Mouse (Mus musculus) heart, embryonic 15.5 days (tissue): Measurements from ENCODE around the gene Pnpla3. TPM values are rescaled to one million over a fixed set of nuclear protein-coding genes. Genes with fewer than 3 reads are reported as not detected.

Experiments
- ATAC-seq: fragments of 200-750 bp; cut with Nextera tagmentation; replicated peaks from 2 replicates; pipeline ENCODE4 v1.8.0; 2017; ENCODE audit warnings: low read depth, moderate TSS enrichment; ENCODE audit not compliant: insufficient number of reproducible peaks, insufficient read depth, low FRiP score
- H3K27ac ChIP-seq: fragments of 300-500 bp; sonication (generic); 2 replicates; pipeline ENCODE4 v1.5.1; 2015; ENCODE audit warnings: mild to moderate bottlenecking, inconsistent platforms
- H3K27me3 ChIP-seq: fragments of 300-500 bp; sonication (generic); 2 replicates; pipeline ENCODE4 v1.6.1; 2015; ENCODE audit warnings: inconsistent platforms
- H3K36me3 ChIP-seq: fragments of 300-500 bp; sonication (generic); 2 replicates; pipeline ENCODE4 v1.6.1; 2015; ENCODE audit warnings: mild to moderate bottlenecking, inconsistent platforms
- H3K4me1 ChIP-seq: fragments of 300-500 bp; sonication (generic); replicated peaks from 2 replicates; pipeline ENCODE4 v1.6.1; 2015; ENCODE audit warnings: inconsistent platforms
- H3K4me2 ChIP-seq: fragments of 300-500 bp; sonication (generic); 2 replicates; pipeline ENCODE4 v1.6.1; 2015; ENCODE audit warnings: inconsistent platforms, mild to moderate bottlenecking, moderate library complexity
- H3K4me3 ChIP-seq: fragments of 300-500 bp; sonication (generic); 2 replicates; pipeline ENCODE4 v1.5.1; 2015; ENCODE audit warnings: mild to moderate bottlenecking, inconsistent platforms
- H3K9ac ChIP-seq: fragments of 300-500 bp; sonication (generic); 2 replicates; pipeline ENCODE4 v1.6.1; 2015; ENCODE audit warnings: mild to moderate bottlenecking, inconsistent platforms
- H3K9me3 ChIP-seq: fragments of 300-500 bp; sonication (generic); replicated peaks from 2 replicates; pipeline ENCODE4 v1.6.1; 2016; ENCODE audit warnings: inconsistent platforms
- WGBS: fragments of 180-500 bp; shearing (Covaris S2); methylation state at CpG from one replicate; pipeline ENCODE4 v1.1.7; 2015; ENCODE audit warnings: mixed read lengths; 5-methylcytosine and 5-hydroxymethylcytosine counted together
- microRNA-seq: library from miRNA; unstranded; fragments of <30 nt; microRNA quantifications from one replicate; pipeline ENCODE4, GENCODE M21; 2016
- polyA plus RNA-seq: library from polyadenylated mRNA; unstranded; fragments of >200 nt; fragmentation: Nextera tagmentation; extraction: Ambion mirVana; gene quantifications from 2 replicates; pipeline ENCODE4 v1.2.1, GENCODE M21; 2015

Pnpla3 gene
- polyA plus RNA-seq, 1 experiment from 2014 or later, result 0.55 TPM

GRCm38 (mm10) chr15:84235646-84236045 is 68.0 kb downstream of the Pnpla3 start:
- peak; percentile 59 for ATAC-seq
- H3K4me2 ChIP-seq, result no peak overlapping the region
- no peak overlapping the region for H3K9ac ChIP-seq
- H3K4me3 ChIP-seq, result no peak overlapping the region
- H3K27ac ChIP-seq, result peak overlapping the region; percentile 55
- H3K27me3 ChIP-seq, result no peaks in the 10 kb centered on the region
- H3K9me3 ChIP-seq, result no peaks in the 10 kb centered on the region
- WGBS, result 73% methylated on average over 7 of the region's 7 CpGs
- peaks cover 7% of the 10 kb centered on the region; the same call in 1 of the 2 replicates for H3K36me3 ChIP-seq
- H3K4me1 ChIP-seq, result peaks cover 39% of the 10 kb centered on the region

Small RNAs within 50 kb of the gene (microRNA-seq; reads per million reads assigned to microRNA genes)
- gene Mir6392, result not detected

Other genes starting within 250 kb of the Pnpla3 start
- gene Efcab6, start 102.5 kb upstream of the Pnpla3 start, polyA plus RNA-seq, result 0.24 and 0.51 TPM in 2 replicates
- 0.52 and 1.3 TPM in 2 replicates for gene Sult4a1, start 62.1 kb upstream of the Pnpla3 start, polyA plus RNA-seq
- gene Pnpla5, start 44.7 kb upstream of the Pnpla3 start, polyA plus RNA-seq, result not detected in 2 replicates
- gene Samm50, start 24.4 kb downstream of the Pnpla3 start, polyA plus RNA-seq, result 122 and 124 TPM in 2 replicates
- 12.2 and 13.5 TPM in 2 replicates for gene Parvb, start 64.2 kb downstream of the Pnpla3 start, polyA plus RNA-seq
- 1.7 and 13.4 TPM in 2 replicates for gene Parvg, start 156.2 kb downstream of the Pnpla3 start, polyA plus RNA-seq